Mouse (Mus musculus) liver, adult 2 months (tissue): Measurements from ENCODE around the gene Ppm1h. TPM values are rescaled to one million over a fixed set of nuclear protein-coding genes. Genes with fewer than 3 reads are reported as not detected.

Experiments
- DNase-seq: peaks from one replicate; pipeline ENCODE4 v3.0.0-alpha.2; 2011; ENCODE audit warnings: low read depth, low spot score; ENCODE audit errors: extremely low read depth
- H3K27ac ChIP-seq: fragments of 200-500 bp; replicated peaks from 2 replicates; pipeline ENCODE4 v1.5.1; 2012; ENCODE audit warnings: low read depth, mild to moderate bottlenecking, control low read depth, inconsistent platforms, low read length; ENCODE audit not compliant: insufficient read depth
- H3K27me3 ChIP-seq: fragments of 200-500 bp; 2 replicates; pipeline ENCODE4 v1.6.1; 2012; ENCODE audit warnings: mild to moderate bottlenecking, moderate library complexity, low read length, inconsistent platforms; ENCODE audit not compliant: control insufficient read depth, insufficient read depth
- H3K36me3 ChIP-seq: fragments of 200-500 bp; 2 replicates; pipeline ENCODE4 v1.6.1; 2012; ENCODE audit warnings: low read length, inconsistent platforms; ENCODE audit not compliant: control insufficient read depth, insufficient read depth
- H3K4me1 ChIP-seq: fragments of 200-500 bp; 2 replicates; pipeline ENCODE4 v1.6.1; 2011; ENCODE audit warnings: low read length; ENCODE audit not compliant: control insufficient read depth, insufficient read depth
- H3K4me3 ChIP-seq: fragments of 200-500 bp; 2 replicates; pipeline ENCODE4 v1.5.1; 2011; ENCODE audit warnings: low read depth, mild to moderate bottlenecking, control low read depth, low read length, moderate library complexity; ENCODE audit not compliant: insufficient read depth
- H3K79me2 ChIP-seq: fragments of 200-500 bp; 2 replicates; pipeline ENCODE4 v1.6.1; 2012; ENCODE audit warnings: inconsistent platforms, mild to moderate bottlenecking, low read length, moderate library complexity; ENCODE audit not compliant: control insufficient read depth, insufficient read depth
- H3K9ac ChIP-seq: fragments of 200-500 bp; 2 replicates; pipeline ENCODE4 v1.6.1; 2012; ENCODE audit warnings: low read depth, mild to moderate bottlenecking, control low read depth, inconsistent platforms, low read length
- CTCF ChIP-seq: fragments of 200-500 bp; IDR thresholded peaks from 2 replicates; pipeline ENCODE4 v1.5.1; 2011; ENCODE audit warnings: low read depth, low read length, control low read depth
- POLR2A ChIP-seq: fragments of 200-500 bp; IDR thresholded peaks from 2 replicates; pipeline ENCODE4 v1.6.1; 2011; ENCODE audit warnings: low read length, control low read depth; ENCODE audit not compliant: insufficient read depth; ENCODE audit errors: extremely low read depth
- WGBS: fragments of 180-500 bp; shearing (Covaris S2); methylation state at CpG from one replicate; pipeline ENCODE4 v1.1.7; 2018; 5-methylcytosine and 5-hydroxymethylcytosine counted together
- polyA plus RNA-seq: library from polyadenylated mRNA; depleted of rRNA; stranded (reverse); fragments of >200 nt; gene quantifications from 2 replicates; pipeline ENCODE4 v1.2.3, GENCODE M21; 2012
- total RNA-seq: library from RNA; depleted of rRNA; stranded (reverse); fragments of >200 nt; gene quantifications from 2 replicates; pipeline ENCODE4 v1.2.3, GENCODE M21; 2014

Gene Ppm1h
- total and polyA plus RNA-seq, 2 experiments = 1.5 to 3.7 TPM

- DNase-seq = no peak
- H3K27me3 ChIP-seq = no peaks in the 10 kb centered on the region
- WGBS = 76% methylated on average over 7 of the region's 7 CpGs
- no peak overlapping the region for H3K4me3 ChIP-seq
- H3K79me2 ChIP-seq = no peaks in the 10 kb centered on the region
- no peak for TF ChIP-seq POLR2A
- no peak for TF ChIP-seq CTCF
- no peak overlapping the region for H3K27ac ChIP-seq
- H3K9ac ChIP-seq = no peak overlapping the region
- H3K4me1 ChIP-seq = no peaks in the 10 kb centered on the region
- no peaks in the 10 kb centered on the region for H3K36me3 ChIP-seq
Observed at GRCm38 (mm10) chr10:122718951-122719350, 40.4 kb downstream of the Ppm1h start.

GRCm38 (mm10) chr10:122722111-122722510 lies 43.5 kb downstream of the Ppm1h start:
- no peak overlapping the region for H3K9ac ChIP-seq
- no peak overlapping the region for H3K27ac ChIP-seq
- no peaks in the 10 kb centered on the region for H3K4me1 ChIP-seq
- H3K27me3 ChIP-seq = no peaks in the 10 kb centered on the region
- 73% methylated on average over 6 of the region's 6 CpGs for WGBS
- H3K36me3 ChIP-seq = no peaks in the 10 kb centered on the region
- no peak overlapping the region for H3K4me3 ChIP-seq
- TF ChIP-seq POLR2A = no peak
- no peak for TF ChIP-seq CTCF
- DNase-seq = no peak
- no peaks in the 10 kb centered on the region for H3K79me2 ChIP-seq

- TF ChIP-seq CTCF = no peak
- TF ChIP-seq POLR2A = no peak
- H3K4me3 ChIP-seq = no peak overlapping the region
- DNase-seq = no peak
- H3K4me1 ChIP-seq = no peaks in the 10 kb centered on the region
- H3K27ac ChIP-seq = no peak overlapping the region
- no peaks in the 10 kb centered on the region for H3K36me3 ChIP-seq
- no peaks in the 10 kb centered on the region for H3K79me2 ChIP-seq
- no peaks in the 10 kb centered on the region for H3K27me3 ChIP-seq
- WGBS = 95% methylated on average over 4 of the region's 4 CpGs
- H3K9ac ChIP-seq = no peak overlapping the region
Observed at GRCm38 (mm10) chr10:122724692-122725091, 46.1 kb downstream of the Ppm1h start.

GRCm38 (mm10) chr10:122727228-122727627 lies 48.7 kb downstream of the Ppm1h start:
- TF ChIP-seq CTCF (no peak), POLR2A (no peak)
- Histone ChIP-seq H3K36me3 (no peaks in the 10 kb centered on the region), H3K9ac (no peak overlapping the region), H3K79me2 (no peaks in the 10 kb centered on the region), H3K4me1 (no peaks in the 10 kb centered on the region), H3K27me3 (no peaks in the 10 kb centered on the region), H3K27ac (no peak overlapping the region), H3K4me3 (no peak overlapping the region)
- 59% methylated on average over 4 of the region's 4 CpGs for WGBS
- no peak for DNase-seq

GRCm38 (mm10) chr10:122728172-122728571 lies 49.6 kb downstream of the Ppm1h start:
- no peak for TF ChIP-seq POLR2A
- TF ChIP-seq CTCF = no peak
- Histone ChIP-seq H3K9ac (no peak overlapping the region), H3K4me3 (no peak overlapping the region), H3K79me2 (no peaks in the 10 kb centered on the region), H3K36me3 (no peaks in the 10 kb centered on the region), H3K27ac (no peak overlapping the region), H3K27me3 (no peaks in the 10 kb centered on the region), H3K4me1 (no peaks in the 10 kb centered on the region)
- WGBS = 94% methylated on average over 2 of the region's 2 CpGs
- DNase-seq = no peak

GRCm38 (mm10) chr10:122732146-122732545 lies 53.6 kb downstream of the Ppm1h start:
- Histone ChIP-seq H3K27me3 (no peaks in the 10 kb centered on the region), H3K79me2 (no peaks in the 10 kb centered on the region), H3K36me3 (no peaks in the 10 kb centered on the region), H3K4me1 (no peaks in the 10 kb centered on the region), H3K4me3 (no peak overlapping the region), H3K9ac (no peak overlapping the region), H3K27ac (no peak overlapping the region)
- DNase-seq = no peak
- no peak for TF ChIP-seq CTCF
- no peak for TF ChIP-seq POLR2A
- WGBS = 97% methylated on average over 3 of the region's 3 CpGs

- Histone ChIP-seq H3K27me3 (no peaks in the 10 kb centered on the region), H3K9ac (no peak overlapping the region), H3K4me3 (no peak overlapping the region), H3K79me2 (no peaks in the 10 kb centered on the region), H3K36me3 (no peaks in the 10 kb centered on the region), H3K27ac (no peak overlapping the region), H3K4me1 (no peaks in the 10 kb centered on the region)
- 94% methylated on average over 4 of the region's 4 CpGs for WGBS
- no peak for DNase-seq
- no peak for TF ChIP-seq POLR2A
- TF ChIP-seq CTCF = no peak
Observed at GRCm38 (mm10) chr10:122734521-122734920, 56.0 kb downstream of the Ppm1h start.
